Mouse (Mus musculus) testis, adult 2 months (tissue): ENCODE data around the gene Slc5a6. TPM values are rescaled to one million over a fixed set of nuclear protein-coding genes. Genes with fewer than 3 reads are reported as not detected.
A peak's percentile ranks its signal among the peaks of the same experiment; 100 is the strongest.

Experiments
- H3K27ac ChIP-seq: fragments of 200-500 bp; 2 replicates; pipeline ENCODE4 v1.5.1; 2012; ENCODE audit warnings: low read depth, low read length; ENCODE audit not compliant: control insufficient read depth, insufficient read depth
- H3K27me3 ChIP-seq: fragments of 200-500 bp; 2 replicates; pipeline ENCODE4 v1.6.1; 2012; ENCODE audit warnings: mild to moderate bottlenecking, low read length, moderate library complexity; ENCODE audit not compliant: control insufficient read depth, insufficient read depth
- H3K36me3 ChIP-seq: fragments of 200-500 bp; 2 replicates; pipeline ENCODE4 v1.6.1; 2012; ENCODE audit warnings: mild to moderate bottlenecking, low read length; ENCODE audit not compliant: control insufficient read depth, insufficient read depth
- H3K4me1 ChIP-seq: fragments of 200-500 bp; 2 replicates; pipeline ENCODE4 v1.6.1; 2012; ENCODE audit warnings: low read length; ENCODE audit not compliant: control insufficient read depth, insufficient read depth
- H3K4me3 ChIP-seq: fragments of 200-500 bp; 2 replicates; pipeline ENCODE4 v1.5.1; 2012; ENCODE audit warnings: low read depth, mild to moderate bottlenecking, low read length, moderate library complexity, mixed read lengths; ENCODE audit not compliant: control insufficient read depth
- CTCF ChIP-seq: fragments of 200-500 bp; IDR thresholded peaks from 2 replicates; pipeline ENCODE4 v1.5.1; 2012; ENCODE audit warnings: low read depth, mild to moderate bottlenecking, inconsistent platforms, low read length, moderate library complexity; ENCODE audit not compliant: control insufficient read depth, insufficient read depth, insufficient replicate concordance
- POLR2A ChIP-seq: fragments of 200-500 bp; IDR thresholded peaks from 2 replicates; pipeline ENCODE4 v1.6.1; 2012; ENCODE audit warnings: low read depth, mild to moderate bottlenecking, inconsistent platforms, low read length, moderate library complexity; ENCODE audit not compliant: control insufficient read depth
- polyA plus RNA-seq: library from polyadenylated mRNA; depleted of rRNA; stranded (reverse); fragments of >200 nt; gene quantifications from 2 replicates; pipeline ENCODE4 v1.2.3, GENCODE M21; 2012; rRNA removed

Slc5a6 gene
- 5.4 and 6.2 TPM in 2 replicates for polyA plus RNA-seq

DNA sequence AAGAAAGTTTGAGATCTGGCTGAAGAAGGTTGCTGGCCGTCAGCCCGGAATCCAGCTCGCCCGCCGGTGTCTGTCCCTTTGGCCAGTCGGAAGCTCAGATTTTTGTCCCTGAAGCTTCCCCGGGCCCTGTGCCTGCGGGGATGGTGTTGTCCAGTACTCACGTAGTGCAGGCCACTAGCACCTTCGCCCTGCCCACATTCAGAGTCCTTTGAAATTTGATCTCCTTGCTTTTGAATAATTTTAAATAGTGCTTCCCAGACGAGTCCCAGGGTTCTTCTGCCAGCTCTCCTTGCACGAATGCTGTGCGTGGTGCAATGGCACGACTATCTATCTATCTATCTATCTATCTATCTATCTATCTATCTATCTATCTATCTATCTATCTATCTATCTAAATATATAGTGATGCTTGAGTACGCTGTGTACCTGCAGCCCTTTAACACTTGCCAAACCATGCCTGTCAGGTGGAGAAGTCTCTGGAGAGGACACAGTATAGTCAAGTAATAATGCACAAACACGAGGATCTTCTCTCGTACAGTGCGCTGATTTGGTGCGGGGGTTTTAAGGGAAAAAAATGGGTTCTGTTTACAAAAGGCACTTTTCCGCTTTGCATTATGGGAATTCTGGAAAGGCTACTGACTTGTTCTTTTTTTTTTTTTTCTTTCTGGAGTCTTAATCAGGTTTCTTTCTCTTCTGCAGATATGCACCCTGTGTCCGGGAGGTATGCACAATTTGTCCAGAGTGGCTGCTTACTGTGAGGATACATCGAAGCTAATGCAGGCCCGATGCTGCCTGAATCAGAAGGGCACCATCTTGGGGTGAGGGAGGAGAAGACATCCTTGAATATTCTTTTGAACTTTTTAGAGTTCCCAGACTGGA lies at the start of gene Slc5a6:
Gene Slc5a6 (minus strand): TSS at position 162 of the 879 bp plus-strand sequence.
- H3K27ac ChIP-seq, result peak within 1 kb of the TSS; percentile 89
- no peaks in the 10 kb centered on the region for H3K27me3 ChIP-seq
- H3K4me1 ChIP-seq, result peaks cover 5% of the 10 kb centered on the region
- H3K4me3 ChIP-seq, result peak within 1 kb of the TSS; percentile 91
- H3K36me3 ChIP-seq, result no peaks in the 10 kb centered on the region
- TF ChIP-seq CTCF (peak; percentile 23; the same call in 1 of the 2 replicates), POLR2A (no peak)

DNA sequence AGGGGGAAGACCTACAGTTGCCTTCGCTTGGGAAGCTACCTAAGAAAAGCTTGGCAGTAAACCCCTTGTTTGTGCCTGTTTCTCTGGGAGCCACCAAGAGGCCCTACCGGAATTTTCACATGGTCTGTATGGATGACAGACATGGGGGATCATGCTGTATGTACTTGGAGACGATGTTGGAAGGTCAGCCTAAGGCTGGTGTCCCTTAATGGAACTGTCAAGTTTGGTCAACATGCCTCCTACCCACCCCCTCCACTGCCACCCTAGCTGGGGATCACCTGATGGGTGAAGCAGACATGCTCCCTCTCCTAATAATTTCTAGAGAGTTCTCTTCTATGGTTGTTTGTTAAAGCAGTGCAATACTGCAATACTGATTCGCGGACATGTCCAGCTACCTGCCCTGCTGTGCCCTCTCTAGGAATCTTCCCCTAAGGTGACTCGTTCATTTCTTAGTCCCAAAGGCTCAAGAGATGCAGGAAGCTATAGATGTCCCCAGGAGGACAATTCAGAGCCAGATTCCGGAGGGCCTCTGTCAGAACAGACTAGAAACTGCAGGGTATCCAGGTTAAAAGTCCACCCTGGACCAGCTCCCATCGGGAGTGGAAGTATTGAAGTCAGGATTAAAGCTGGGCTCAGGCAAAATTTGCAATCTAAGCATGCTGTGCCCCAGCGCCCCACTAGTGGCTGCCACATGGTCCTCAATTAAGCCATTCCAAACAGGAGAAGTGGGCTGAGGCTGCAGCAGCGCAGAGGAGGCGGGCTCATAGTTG lies 47.2 kb upstream of the Slc5a6 start:
- Histone ChIP-seq H3K27ac (no peak overlapping the region), H3K4me1 (peaks cover 32% of the 10 kb centered on the region), H3K4me3 (peak overlapping the region; percentile 12; the same call in 1 of the 2 replicates), H3K36me3 (no peaks in the 10 kb centered on the region), H3K27me3 (peaks cover 5% of the 10 kb centered on the region; the same call in 1 of the 2 replicates)
- TF ChIP-seq POLR2A (no peak), CTCF (no peak)

DNA sequence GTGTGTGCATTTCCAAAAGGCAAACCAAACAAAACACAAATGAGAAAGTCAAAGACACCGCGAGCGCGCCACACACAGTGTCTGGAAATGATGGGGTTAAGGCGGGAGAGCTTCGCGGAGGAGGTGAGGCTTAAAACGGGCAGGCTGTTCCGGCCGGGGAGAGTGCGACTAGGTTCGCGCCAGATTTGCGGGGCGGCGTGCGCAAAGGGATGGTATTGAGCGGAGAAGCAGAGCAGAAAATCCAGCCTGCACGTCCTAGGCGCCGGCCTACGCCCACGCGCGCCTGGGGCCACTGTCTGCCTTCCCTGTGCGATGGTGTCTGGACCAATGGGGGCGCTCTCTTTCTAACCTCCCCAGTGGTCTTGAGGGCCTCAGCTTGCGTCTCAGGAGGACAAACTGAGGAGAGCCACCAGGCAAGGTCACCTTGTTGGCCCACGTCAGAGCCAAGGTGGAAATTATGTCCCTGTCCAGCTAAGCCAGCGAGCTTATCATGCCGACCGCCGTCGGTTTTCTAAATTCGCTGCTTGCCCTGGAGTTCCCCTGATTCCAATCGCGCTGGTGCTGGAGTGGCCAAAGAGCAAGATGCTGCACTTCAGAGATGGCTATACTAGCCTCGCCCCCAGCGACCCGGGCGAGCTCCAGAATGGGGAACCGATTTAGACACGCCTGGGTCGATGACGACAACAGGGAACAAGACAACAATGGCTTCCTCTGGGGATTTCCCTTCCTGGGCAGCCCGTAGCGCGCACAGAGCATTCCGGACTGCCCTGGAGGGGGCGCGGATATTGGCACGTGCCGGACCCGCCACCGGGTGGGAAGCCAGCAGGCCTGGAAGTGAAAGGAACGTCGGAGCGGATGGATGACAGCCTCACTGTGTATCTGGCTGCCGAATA lies 46.3 kb upstream of the Slc5a6 start:
- H3K27me3 ChIP-seq, result peaks cover 5% of the 10 kb centered on the region; the same call in 1 of the 2 replicates
- H3K4me3 ChIP-seq, result peak overlapping the region; percentile 12

DNA sequence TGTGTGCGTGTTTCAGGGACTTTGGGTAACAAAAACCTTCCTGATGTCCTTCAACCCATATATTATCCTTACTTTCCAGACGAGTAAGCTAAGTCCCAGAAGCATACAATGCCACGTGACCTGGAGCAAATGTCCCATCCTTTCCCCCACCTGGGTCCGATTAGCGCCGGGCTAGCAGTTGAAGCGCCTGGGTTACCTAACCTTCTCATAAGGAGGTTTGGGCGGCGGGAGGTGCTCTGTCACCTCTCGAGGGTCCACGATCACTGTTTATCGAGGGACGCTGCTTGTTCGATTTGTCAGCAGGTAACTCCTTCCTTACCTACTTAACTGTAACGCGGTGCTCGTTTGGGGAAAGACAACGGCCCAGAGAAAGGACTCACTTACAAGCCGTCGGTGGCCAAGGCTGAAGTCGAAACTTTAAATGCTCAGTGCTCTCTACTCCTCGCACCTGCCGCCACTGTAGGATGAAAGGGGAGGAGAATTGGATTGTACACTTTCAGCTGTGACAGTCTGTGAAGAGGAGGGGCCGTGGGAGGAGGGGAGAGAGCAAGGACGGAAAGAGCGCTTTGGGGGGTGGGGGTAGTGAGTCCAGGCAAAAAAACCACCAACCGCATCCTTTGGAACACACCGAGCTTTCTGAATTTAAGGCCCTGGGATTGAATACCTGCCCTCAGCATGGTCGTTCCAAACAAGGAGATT lies 45.5 kb upstream of the Slc5a6 start:
- Histone ChIP-seq H3K36me3 (no peaks in the 10 kb centered on the region), H3K4me3 (peak overlapping the region; percentile 12), H3K4me1 (peaks cover 32% of the 10 kb centered on the region), H3K27me3 (peaks cover 5% of the 10 kb centered on the region; the same call in 1 of the 2 replicates), H3K27ac (no peak overlapping the region)
- TF ChIP-seq CTCF, result no peak
- TF ChIP-seq POLR2A, result no peak

More for the DNA sequence above, 46.3 kb upstream of the Slc5a6 start:
- no peaks in the 10 kb centered on the region for H3K36me3 ChIP-seq
- H3K4me1 ChIP-seq, result peaks cover 32% of the 10 kb centered on the region
- H3K27ac ChIP-seq, result no peak overlapping the region
- no peak for TF ChIP-seq CTCF
- no peak for TF ChIP-seq POLR2A

DNA sequence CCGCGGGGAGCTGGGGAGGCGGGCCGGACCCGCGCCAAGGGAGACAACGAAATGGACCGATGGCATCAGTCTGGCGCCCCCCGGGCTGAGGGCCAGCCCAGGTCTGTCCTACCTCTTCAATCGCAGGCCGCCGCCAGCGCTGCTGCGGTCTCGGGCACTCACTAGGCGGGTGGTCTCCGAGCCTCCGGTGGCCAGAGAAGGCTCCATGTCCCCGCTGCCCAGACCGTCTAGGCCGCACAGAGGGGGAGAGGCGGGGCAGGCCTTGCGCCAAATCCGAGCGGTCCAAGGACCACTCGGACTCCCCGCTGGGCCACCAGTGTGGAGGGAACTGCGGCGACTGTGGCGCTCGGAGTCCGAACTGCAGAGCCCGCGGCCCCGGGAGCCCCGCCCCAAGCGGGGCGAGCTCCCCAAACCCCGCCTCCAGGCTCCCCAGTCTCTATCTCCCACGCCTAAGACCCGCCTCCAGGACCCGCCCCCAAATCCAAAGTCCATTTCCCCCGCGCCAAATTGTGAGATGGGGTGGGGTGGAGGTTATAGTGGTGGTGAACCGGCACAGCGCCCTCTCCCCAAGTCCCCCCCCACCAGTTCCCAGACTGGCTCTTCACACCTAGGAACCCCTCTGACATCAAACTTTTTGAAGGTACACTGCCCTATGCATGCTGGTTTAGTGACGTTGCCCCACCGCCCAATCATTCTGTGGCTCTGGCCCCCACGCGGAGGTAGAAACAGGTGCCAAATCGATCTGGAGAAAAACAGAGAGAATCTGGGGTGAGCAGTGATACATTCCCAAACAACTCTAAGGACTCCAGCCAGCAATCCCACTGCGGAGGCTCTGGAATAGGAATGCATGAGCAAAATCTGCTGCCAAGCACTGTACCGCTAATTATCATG lies 44.7 kb upstream of the Slc5a6 start:
- H3K36me3 ChIP-seq, result no peaks in the 10 kb centered on the region
- H3K4me3 ChIP-seq, result peak overlapping the region; percentile 41
- peaks cover 5% of the 10 kb centered on the region; the same call in 1 of the 2 replicates for H3K27me3 ChIP-seq
- peaks cover 32% of the 10 kb centered on the region for H3K4me1 ChIP-seq
- H3K27ac ChIP-seq, result no peak overlapping the region
- TF ChIP-seq POLR2A (no peak), CTCF (no peak)
